Mouse (Mus musculus) T-helper 1 cell (primary cell): ENCODE data around the gene Nfkbia.

Experiments used
- in situ Hi-C: fragments of 300-600 bp; cut with MboI, MseI; formaldehyde crosslinking; loops from one replicate; pipeline ENCODE4 v1.15.1; 2025; ENCODE audit warnings: high pct_unique_total_duplicates

The Nfkbia gene

DNA sequence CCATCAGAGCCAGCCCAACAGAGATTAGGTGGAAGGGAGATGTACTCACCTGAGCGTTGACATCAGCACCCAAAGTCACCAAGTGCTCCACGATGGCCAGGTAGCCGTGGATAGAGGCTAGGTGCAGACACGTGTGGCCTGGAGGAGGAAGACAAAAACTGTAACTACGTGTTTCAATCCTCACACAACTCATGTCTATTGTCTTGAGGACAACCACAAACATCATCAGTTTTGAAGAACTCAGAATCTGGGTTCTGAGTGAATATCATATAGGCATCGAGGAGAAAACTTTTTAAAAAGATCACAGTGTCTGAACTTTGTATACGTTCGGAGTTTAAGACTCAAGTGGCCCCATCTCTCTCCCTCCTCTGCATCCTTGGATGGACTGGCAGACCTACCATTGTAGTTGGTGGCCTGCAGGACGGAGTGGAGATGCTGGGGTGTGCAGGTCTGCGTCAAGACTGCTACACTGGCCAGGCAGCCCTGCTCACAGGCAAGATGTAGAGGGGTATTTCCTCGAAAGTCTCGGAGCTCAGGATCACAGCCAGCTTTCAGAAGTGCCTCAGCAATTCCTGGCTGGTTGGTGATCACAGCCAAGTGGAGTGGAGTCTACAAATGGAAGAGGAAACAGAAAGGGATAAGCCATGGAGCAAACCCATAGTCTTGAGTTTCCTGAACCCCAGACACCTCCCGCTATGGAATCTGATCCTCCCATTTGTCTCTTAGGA, 1.6 kb downstream of the Nfkbia start:
- in situ Hi-C loops: no loop called here

DNA sequence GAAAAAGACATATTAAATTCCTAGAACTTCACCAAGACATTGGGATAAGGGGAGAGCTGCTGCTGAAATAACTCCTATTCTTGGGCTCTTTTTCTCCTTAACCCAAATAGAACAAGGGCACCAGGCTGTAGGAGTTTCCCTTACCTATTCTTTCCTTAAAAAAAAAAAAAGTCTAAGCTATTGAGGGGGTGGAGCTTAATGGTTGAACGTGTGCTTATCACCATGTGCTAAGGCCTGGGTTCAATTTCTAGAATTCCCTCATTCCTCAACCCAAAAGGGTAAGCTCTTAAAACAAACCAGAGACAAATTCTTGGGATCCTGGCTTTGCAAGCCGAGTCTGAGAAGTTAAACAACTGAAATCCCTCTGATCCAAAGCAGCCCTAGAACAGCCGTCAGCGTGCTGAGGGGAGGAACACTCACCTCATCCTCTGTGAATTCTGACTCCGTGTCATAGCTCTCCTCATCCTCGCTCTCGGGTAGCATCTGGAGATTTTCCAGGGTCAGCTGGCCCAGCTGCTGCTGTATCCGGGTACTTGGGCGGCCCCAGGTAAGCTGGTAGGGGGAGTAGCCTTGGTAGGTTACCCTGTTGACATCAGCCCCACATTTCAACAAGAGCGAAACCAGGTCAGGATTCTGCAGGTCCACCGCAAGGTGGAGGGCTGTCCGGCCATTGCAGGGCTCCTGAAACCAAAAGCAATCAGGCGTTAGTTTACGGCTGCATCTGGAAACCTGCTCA, 2.3 kb downstream of the Nfkbia start:
- in situ Hi-C loops: loop anchor here (5.0 kb wide), 1 partner anchor 48 kb away; no protein-coding TSS in a partner anchor

DNA sequence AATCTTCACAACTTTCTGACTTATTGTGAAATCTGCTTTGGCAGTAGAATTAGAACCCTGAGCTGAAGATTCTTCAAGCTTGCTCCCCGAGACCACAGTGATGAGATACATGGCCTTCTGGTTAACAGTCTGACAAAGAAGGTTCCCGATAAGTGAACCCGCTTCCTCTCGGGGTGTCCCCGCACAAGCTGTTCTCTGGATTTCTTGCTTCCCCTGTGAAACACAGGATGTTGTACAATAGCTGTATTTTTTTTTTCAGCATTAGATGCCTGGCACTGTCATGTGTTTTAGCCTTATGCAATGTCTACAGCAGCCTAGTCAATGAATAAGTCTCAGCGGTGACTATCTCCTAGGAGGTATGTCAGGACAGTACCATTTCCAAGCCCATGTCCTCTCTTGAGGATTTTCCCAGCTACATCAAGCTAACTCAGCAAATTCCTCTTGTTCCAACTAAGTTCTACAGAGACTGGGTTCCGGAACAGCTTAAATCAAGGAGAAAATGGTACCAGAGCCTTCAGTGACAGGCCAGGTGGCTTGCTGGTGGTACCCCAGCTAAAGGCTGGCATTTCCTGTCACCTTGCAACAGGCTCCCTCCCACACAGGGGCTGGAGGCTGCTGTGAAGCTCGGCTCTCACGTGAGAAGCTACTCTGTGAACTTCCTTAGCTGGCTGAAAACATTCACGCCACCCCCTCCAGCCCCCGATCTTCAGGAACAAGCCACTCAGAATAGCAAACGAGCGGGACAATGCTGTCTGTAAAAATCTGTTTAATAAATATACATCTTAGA, 3.6 kb downstream of the Nfkbia start:
- in situ Hi-C loops: loop anchor here (5.0 kb wide), 1 partner anchor 47 kb away; no protein-coding TSS in a partner anchor

DNA sequence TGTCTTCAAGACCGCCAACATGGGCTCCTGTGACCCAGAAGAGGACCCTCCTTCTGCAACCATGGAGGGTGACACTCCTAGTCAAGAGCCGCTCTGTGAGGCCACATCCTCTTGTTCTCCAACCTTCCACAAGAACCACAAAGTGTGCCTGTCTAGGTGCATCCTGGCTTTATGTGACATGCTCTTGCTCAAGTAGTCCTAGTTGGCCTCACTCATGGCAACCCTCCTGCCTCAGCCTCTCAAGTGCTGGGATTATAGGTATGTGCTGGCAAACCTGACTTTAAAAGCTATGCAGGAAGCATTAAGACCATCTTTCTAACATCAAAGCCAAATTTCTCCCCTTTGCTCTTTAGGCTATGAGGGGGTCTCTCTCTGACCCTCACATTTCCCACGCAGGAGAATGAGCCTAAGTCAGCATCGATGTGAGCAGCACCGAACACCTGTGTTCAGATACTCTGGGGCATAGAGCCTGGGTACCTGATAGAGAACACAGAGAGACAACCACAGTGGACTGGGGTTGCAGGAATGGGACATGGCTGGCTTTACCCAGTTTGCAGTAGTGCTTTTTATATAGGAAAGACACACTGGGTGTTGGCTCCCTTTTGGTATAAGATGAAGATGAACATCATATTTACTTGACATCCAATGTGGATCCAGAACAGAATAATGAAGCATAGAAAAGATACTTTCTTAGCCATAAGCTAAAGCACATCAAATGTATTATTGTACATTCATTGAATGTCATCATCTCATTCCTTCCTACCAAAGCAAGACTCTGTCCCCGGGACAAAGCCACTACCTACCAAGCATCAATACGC, 4.4 kb downstream of the Nfkbia start:
- in situ Hi-C loops: loop anchor here (5.0 kb wide), 1 partner anchor 46 kb away; no protein-coding TSS in a partner anchor

DNA sequence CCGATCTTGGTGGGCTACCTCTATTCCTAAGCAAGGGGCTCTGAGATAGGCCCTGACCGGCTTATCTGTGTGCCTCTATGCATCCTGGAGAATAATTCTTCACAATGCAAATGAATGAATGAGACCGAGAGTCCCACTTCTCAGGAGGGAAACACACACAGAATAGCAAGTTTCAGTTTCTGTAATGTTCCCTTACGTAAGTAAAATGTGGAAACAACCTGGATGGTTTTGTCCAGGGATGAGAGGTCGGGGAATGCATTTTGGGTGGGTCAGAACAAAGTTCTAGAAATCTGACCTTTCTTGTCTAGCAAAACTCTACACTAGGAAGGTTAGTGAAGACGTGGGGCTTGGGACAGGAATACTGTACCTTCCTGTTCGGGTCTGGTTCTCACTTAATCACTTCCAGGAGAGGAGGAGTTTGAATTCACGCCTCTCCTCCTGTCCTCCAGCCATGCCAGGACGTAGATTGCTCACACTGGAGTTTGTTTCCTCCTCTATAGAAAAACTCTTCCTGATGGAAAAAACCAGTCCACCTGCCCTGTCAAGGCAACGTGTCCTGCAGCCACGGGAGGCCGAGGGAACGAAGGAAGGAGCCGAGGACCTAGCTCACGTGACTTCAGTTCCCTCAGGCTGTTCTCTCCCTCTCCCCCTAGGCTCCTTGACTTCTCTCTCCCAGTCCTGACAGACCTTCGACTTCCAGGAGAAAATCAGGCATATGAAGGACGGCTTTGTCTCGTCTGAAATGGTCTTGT, 5.3 kb downstream of the Nfkbia start:
- in situ Hi-C loops: loop anchor here (5.0 kb wide), 1 partner anchor 45 kb away; no protein-coding TSS in a partner anchor

DNA sequence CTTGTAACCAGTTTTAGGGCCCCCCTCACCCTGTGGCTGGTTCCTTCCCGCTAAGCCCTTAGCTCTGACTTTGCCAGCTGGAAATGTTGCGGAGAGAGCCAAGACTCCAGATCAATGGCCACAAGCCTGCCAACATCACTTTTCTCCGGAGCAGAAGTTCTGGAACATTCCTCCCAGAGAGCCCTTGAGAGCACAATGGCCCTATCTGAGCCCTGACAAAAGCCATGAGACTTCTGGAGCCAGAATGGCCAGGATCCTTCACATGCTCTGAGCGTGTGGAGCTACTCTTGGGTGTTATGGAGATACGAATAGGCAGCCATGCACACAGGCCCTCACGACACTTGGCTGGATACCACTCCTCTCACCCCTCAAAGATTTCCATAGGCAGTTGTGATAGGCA, 7.6 kb downstream of the Nfkbia start:
- in situ Hi-C loops: loop anchor here (5.0 kb wide), 1 partner anchor 42 kb away; no protein-coding TSS in a partner anchor

DNA sequence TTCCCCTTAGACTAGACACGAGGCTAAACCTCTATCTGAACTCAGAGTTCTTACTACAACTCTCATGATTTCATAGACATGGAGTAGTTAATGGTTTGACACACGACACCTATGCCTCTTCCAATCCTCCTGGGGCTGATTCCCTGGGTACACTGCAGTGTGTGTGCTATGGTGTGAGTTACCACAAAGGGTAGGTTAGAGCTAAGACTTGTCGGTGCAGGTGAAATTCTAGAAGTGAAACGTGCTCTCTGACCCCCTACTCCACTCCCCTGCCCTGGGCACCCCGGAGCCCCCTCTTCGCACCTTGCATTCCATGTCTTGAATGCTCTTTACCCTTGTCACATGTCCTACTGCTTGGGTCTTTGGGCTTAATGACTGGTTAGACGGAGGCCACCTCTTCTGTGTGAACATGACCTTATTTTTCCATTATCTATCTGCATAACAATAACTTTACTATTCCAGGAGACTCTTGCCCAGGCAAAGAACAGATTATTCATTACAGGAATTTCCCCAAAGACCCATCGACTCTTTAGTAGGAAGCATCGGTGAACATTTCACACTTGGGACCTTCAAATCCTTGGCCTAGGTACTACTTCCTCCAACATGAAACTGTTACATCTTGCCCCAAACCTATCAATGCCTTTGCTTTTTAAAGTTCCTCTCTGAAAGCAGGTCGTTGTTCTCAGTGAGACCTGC, 8.2 kb downstream of the Nfkbia start:
- in situ Hi-C loops: no loop called here

DNA sequence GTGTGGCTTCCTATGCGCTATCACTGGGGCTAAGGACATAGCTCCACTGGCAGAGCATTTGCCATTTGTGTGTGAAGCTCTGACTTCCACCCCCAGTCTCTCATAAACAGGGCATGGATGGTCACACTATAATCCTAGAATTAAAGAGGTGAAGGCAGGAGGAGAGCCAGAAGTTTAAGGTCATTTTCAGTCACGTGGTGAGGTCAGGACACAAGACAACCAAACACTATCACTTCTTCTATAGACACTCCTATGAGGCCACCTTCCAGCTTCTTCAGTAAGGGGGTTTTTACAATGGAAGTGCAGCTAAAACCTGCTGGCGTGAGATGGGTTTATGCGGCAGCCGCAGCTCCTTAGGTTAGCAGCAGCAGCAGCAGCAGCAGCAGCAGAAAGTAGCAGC, 8.9 kb downstream of the Nfkbia start:
- in situ Hi-C loops: no loop called here

DNA sequence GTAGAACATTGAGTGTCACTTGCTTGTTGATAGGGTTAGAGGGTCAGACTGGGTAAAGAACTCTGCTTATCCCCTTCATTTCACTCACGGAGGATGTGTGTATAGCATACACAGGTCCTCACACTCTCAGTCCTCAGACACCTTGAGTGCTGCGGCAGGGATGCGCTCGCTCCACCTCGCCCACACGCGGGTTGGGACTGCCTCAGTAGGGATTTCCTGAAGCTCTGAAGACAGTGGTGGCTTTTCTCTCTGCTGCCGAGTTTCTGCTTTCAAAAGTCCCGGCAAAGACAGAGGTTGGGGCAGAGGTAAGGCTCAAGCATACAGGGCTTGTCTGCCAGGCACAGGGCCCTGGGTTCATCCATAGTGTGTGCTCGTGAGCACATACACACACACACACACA, 9.7 kb downstream of the Nfkbia start:
- in situ Hi-C loops: no loop called here

DNA sequence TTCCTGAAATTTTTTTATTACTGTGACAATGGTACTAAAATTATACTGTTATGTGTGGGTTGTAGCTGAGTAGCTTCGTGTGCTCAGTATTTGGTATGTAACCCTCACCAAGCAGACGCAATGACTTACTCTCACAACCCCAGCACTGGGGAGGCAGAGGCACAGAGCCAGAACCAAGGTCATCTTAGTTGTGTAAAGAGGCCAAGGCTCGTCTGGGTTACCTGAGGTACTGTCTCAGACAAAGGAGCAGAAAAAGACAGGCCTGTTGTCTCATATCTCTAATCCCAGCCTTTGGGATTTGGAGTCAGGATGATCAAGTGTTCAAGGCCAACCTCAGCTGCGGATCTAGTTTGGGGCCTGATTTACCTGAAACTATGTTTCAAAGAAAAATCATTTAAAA, 10.7 kb downstream of the Nfkbia start:
- in situ Hi-C loops: no loop called here

DNA sequence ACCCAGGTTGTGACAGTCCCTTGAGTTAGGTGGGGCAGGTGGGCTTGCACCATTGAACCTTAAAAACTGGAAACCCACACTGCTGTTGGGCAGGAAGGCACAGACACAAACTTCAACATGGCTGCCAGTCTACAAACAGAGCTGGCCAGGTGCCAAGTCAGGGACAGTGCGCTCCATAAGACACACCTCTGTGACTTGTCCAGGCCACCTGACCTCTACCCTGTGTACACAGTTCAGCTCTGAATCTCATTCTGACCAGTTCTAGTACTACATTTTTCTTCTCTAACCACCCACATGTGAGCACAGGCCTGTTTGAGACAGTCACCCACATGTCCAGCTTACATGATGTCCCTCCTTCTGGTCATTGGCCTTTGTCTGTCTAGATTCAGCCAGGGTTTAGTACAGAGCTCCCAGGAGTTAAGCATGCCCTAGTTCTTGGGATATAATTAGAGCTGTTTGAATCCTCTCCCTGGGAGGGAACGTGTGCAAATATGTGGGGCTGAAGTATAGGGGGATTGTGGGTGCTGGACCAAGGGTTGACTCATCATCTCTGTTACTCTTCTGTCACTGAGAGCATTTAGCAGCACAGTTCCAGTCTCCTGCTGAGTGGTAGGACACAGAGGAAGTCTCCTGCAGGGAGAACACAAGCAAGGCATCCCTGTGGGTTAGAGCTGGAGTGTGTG, 11.8 kb downstream of the Nfkbia start:
- in situ Hi-C loops: no loop called here

DNA sequence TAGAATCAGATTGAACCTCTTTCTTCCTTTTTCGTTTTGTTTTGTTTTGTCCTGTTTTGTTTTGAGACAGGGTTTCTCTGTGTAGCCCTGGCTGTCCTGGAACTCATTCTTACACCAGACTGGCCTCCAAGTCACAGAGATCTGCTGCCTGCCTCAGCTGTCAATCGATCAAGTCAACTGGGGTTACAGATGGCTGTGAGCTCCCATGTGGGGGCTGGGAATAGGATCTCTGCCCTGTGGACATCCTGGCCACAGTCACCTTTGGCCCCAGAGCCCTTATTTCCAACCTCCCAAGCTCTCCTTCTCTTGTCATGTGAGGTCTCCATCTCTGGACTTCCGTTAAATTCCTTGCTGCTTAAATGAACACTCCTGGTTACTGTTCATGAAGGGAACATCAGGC, 13.5 kb downstream of the Nfkbia start:
- in situ Hi-C loops: no loop called here

DNA sequence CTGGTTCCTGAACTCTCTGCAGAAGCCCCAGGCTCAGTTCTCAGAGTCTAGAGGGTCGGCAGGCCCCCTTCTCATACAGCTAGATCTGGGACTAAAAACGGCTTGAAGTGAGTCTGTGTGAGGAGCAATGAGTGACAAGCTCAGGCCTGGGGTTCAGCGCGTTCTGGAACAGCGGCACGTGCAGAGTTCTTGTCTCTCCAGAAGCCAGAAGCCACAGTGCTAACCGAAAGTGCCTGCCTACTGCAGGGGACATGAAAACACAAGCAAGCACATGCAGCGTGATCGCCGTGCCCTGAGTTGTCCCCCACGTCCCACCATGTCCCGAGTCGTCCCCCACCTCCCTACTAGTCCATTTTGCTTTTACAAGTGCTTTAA, 18.3 kb downstream of the Nfkbia start:
- in situ Hi-C loops: no loop called here

DNA sequence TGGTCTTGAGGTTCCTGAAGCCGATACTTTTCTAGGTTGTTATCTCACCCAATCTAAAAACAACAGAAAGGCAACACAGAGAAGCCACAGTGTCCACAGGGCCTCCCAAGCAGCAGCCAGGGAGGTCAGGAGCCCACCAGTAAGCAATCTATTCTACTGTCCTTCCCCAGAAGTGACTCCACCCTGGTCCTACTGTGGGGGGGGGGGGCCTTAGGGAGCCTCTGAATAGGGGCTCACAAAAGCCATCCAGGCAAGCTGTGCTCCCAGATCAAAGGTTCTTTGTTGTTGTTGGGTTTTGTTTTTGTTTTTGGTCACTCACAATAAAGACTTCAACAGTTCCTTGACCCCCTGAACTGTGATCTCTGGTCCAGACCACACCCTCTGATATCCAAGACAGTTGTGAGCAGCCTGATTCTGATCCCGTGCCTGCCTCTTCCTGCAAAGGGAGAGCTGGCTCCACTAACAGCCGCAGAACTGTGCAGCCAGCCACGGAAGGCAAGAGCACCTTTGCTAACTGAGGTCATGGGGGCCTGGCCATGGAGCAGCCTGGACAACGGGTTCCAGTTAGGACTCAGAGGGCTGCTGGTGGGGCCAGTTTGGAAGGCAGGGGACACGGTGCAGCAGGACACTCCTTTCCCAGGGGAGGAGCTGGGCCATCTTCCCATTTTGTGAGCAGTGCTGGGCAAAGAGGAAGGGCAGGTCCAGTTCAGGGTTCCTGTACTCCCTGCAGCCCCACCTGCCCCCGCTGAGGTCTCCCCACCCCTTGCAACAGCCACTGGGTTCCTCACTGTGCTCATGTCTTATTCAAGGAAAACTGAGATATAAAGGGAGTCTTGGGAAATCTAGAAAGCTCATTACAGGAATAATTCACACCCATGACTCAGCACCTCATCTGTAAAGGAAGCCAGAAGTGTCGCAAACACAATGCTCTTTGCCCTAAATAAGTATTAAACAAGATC, 18.9 kb downstream of the Nfkbia start:
- in situ Hi-C loops: no loop called here

DNA sequence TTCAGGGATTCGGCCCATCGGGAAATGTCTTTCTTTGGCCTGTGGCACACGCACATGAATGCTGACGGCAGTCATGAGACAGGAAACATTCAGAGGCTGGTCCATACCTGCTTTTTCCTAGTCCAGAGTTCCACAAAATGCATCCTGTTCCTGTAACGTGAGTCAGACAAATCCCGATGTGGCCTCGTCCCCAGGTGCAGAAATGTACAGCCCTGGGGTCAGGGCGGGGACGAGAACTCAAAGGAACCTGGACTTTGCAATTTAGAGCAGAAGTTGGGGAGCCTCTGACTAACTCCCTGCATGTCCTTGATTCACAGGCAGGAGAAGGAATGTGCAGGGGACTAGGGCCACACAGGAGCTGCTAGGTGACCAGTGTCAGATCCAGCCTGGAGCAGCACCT, 21.1 kb downstream of the Nfkbia start:
- in situ Hi-C loops: no loop called here

DNA sequence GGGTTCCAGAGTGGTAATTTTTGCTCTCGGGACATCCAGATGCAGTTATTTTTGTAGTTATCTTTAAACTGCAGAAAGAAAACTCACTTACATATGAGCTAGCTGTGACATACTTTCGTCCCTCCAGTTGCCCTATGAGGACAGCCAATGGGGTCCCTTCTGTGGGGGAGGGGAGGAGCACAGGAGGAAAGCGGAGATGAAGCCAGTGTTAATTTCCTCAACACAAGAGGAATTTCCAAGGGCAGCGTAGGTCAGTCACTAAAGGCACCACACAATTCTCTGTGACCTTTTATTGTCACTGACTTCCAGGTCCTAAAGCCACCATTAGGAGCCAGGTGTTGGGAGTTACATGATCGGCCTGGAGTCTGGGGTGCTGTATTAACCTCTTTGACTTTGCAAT, 22.0 kb downstream of the Nfkbia start:
- in situ Hi-C loops: no loop called here

DNA sequence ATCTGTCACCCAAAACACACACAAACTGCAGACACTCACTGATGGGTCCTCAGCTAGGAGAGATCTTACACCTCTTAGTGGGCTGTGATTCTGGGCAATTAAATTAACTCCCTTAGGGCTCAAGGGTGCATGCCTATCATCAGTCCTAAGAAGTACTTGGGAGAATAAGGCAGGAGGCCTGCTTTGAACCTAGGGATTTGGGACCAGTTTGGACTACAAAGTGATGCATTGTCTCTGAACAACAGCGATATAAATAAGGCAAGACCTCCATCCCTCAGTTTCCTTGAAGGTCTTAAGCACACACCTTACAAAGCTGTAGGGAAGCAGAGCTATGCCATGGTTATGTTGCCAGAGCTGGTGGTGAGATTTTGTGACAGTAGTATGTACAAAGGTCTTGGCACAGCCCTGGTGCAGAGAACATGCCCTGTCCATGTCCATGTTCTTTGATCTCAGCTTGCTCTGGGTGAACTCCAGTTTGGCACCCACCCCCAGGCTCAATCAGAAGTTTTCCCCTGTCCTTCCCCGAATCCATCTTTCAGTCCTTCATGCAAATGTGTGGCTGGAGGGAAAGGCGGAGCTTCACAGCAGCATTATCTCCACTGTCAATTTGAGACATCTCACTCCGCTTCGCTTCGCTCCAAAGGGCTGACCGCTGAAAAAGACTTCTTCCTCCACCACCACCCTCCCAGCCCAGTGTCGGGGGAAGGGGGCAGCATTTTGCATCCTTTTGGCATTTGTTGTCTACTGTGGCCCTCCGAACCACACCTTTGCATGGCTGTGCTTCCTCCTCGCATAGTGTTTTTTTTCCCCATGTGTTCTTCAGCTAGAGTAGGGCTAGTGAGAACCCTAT, 24.9 kb downstream of the Nfkbia start:
- in situ Hi-C loops: no loop called here
